Mouse (Mus musculus) CH12.LX (cell line): ENCODE results near the gene Akap10.

Experiments used
- CTCF ChIP-seq, 2 experiments: IDR thresholded peaks in 1 of 2; conservative IDR thresholded peaks in 1 of 2; 2 replicates each; pipeline ENCODE4 v1.5.1; 2011 to 2012; ENCODE audit warnings: low read depth in 2 of 2, low read length in 2 of 2, improper control_type of control experiment in 1 of 2, inconsistent platforms in 1 of 2, mild to moderate bottlenecking in 1 of 2, moderate library complexity in 1 of 2
- E2F4 ChIP-seq: IDR thresholded peaks from 2 replicates; pipeline ENCODE4 v1.6.1; 2011; ENCODE audit warnings: low read depth, low read length, improper control_type of control experiment; ENCODE audit not compliant: insufficient replicate concordance
- EP300 ChIP-seq: IDR thresholded peaks from 2 replicates; pipeline ENCODE4 v1.6.1; 2011; ENCODE audit warnings: low read length, improper control_type of control experiment
- ETS1 ChIP-seq: conservative IDR thresholded peaks from 2 replicates; pipeline ENCODE4 v1.6.1; 2012; ENCODE audit warnings: low read depth, mild to moderate bottlenecking, inconsistent platforms, low read length, improper control_type of control experiment, moderate library complexity
- NELFE ChIP-seq: IDR thresholded peaks from 2 replicates; pipeline ENCODE4 v1.6.1; 2011; ENCODE audit warnings: low read depth, low read length, improper control_type of control experiment
- POLR2A ChIP-seq: IDR thresholded peaks from 2 replicates; pipeline ENCODE4 v1.6.1; 2011; ENCODE audit warnings: low read depth, mild to moderate bottlenecking, improper control_type of control experiment, low read length
- RCOR1 ChIP-seq: conservative IDR thresholded peaks from 2 replicates; pipeline ENCODE4 v1.6.1; 2012; ENCODE audit warnings: low read depth, mild to moderate bottlenecking, inconsistent platforms, low read length, improper control_type of control experiment
- ZNF384 ChIP-seq: IDR thresholded peaks from 2 replicates; pipeline ENCODE4 v1.6.1; 2012; ENCODE audit warnings: low read depth, low read length, improper control_type of control experiment, inconsistent platforms

DNA sequence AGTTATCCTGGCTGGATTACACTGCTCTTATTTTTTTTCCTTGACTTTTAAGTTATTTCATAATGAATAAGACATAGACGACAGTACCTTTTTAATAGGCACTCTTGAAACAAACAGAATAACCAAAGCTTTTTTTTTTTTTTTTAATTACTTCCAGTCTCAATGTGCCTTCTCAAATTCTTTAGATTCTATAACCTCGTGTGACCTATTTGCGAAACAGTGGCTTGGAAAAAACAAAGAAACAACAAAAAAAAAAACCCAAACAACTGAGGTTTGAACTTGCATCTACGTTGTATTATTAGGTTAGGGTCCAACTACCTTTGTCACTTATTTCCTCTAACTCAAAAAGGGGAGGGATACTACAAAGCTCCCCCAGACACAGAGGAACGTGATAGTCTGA is 76.4 kb downstream of the Akap10 start:
- TF ChIP-seq CTCF (conservative IDR thresholded peaks at IDR 0.05 in 1 of 2, IDR thresholded peaks at IDR 0.05 in 1 of 2; ENCODE audit: low read depth in 2 of 2, low read length in 2 of 2) (no peak), ETS1 (no peak), ZNF384 (no peak), E2F4 (no peak), POLR2A (no peak), RCOR1 (no peak), NELFE (no peak), EP300 (no peak)
